Comparison of ENCODE assay signal across 9 mouse cellular contexts in the genomic region with DNA sequence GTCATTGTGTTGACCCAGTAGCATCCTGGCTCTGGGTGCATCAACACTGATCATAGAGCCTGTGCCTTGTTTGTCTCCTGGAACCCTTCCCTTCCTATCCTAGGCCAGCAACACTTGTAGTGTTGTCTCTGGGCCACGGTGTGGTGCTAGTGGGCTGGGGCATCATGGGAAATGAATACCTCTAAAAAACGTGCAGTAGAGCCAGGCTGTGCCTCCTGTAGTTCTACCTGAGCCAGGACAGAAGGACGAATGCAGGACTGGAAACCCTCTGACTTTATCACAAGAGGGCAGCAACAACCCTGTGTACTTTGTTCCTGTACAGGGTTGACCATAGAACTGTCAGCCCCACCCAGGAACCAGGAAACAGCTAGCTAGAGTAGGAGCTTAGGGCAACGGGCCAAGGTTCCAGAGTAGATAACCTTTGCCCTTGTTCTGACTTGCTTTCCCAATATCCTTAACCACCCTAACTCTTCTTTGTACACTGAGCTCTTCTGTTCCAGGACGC. TPM values are rescaled to one million over a fixed set of nuclear protein-coding genes. Genes with fewer than 3 reads are reported as not detected.
DNase-seq lines count a peak whose midpoint lies in the region; ATAC-seq and TF ChIP-seq lines count a peak whose summit lies in the region.
"Had no signal": no experiment of that assay in that cellular context is flagged by ENCODE, and none has a peak within 500 bp of the region (broad histone marks: within the 10 kb centered on the region; RNA-seq: fewer than 3 reads in every experiment).

No protein-coding gene starts in this region.

- TF ChIP-seq CTCF in thymus, adult 2 months (IDR thresholded peaks at IDR 0.05; ENCODE audit: borderline replicate concordance, control insufficient read depth, extremely low read depth, insufficient read depth, low read length, poor library complexity), result no peak
- TF ChIP-seq CTCF in bone marrow, adult 2 months (IDR thresholded peaks at IDR 0.05; ENCODE audit: control insufficient read depth, insufficient read depth, low read length), result peak; percentile 60

- H3K4me3 ChIP-seq in thymus, adult 2 months (ENCODE audit: control insufficient read depth, insufficient read depth, low read length), result no peak overlapping the region
- H3K4me3 ChIP-seq in bone marrow, adult 2 months (replicated peaks; ENCODE audit: control insufficient read depth, low read depth, low read length), result no peak overlapping the region
- H3K4me3 ChIP-seq: midbrain, embryonic 12.5 days had no signal

- no peaks in the 10 kb centered on the region for H3K27me3 ChIP-seq in thymus, adult 2 months (ENCODE audit: control insufficient read depth, insufficient read depth, low read length)
- H3K27me3 ChIP-seq: midbrain, embryonic 12.5 days had no signal

- H3K36me3 ChIP-seq in thymus, adult 2 months (ENCODE audit: control insufficient read depth, insufficient read depth, low read length), result no peaks in the 10 kb centered on the region
- H3K36me3 ChIP-seq: midbrain, embryonic 12.5 days had no signal

- peak; percentile 20 for DNase-seq in thymus, adult 2 months
- no peak for DNase-seq in thymus, postnatal 0 days (ENCODE audit: low spot score)
- DNase-seq in kidney, adult 9 months, result peak; percentile 87
- peak; percentile 68 to 78 for DNase-seq in lung, postnatal 4 days
- no peak for DNase-seq in frontal cortex, postnatal 10 days (ENCODE audit: low spot score in 2 of 2)
- DNase-seq in frontal cortex, adult 2 months (ENCODE audit: extremely low spot score in 1 of 2, low spot score in 1 of 2), result no peak

- no peak overlapping the region for H3K27ac ChIP-seq in thymus, adult 2 months (ENCODE audit: control insufficient read depth, insufficient read depth, low read length)
- H3K27ac ChIP-seq in bone marrow, adult 2 months (ENCODE audit: control insufficient read depth, insufficient read depth, low read depth, low read length, poor library complexity), result no peak overlapping the region
- H3K27ac ChIP-seq: midbrain, embryonic 12.5 days had no signal

- H3K4me1 ChIP-seq in thymus, adult 2 months (replicated peaks; ENCODE audit: control insufficient read depth, insufficient read depth, low read length), result no peaks in the 10 kb centered on the region
- peaks cover 2% of the 10 kb centered on the region; the same call in 1 of the 2 replicates for H3K4me1 ChIP-seq in bone marrow, adult 2 months (ENCODE audit: control insufficient read depth, insufficient read depth, low read length)
- H3K4me1 ChIP-seq: midbrain, embryonic 12.5 days had no signal

- no peak for TF ChIP-seq POLR2A in thymus, adult 2 months (IDR thresholded peaks at IDR 0.05; ENCODE audit: control insufficient read depth, extremely low read depth, insufficient read depth, low read length, poor library complexity)
- TF ChIP-seq POLR2A in bone marrow, adult 2 months (IDR thresholded peaks at IDR 0.05; ENCODE audit: borderline replicate concordance, control insufficient read depth, low read depth, low read length), result no peak

- 48% methylated on average over 5 of the region's 5 CpGs for WGBS in thymus, adult 2 months
- WGBS in bone marrow, adult 2 months, result 33% methylated on average over 5 of the region's 5 CpGs

- no peak for ATAC-seq in frontal cortex, adult (ENCODE audit: low TSS enrichment)

RNA-seq across cellular contexts. Expression of a gene that starts 41.2 kb away (rescaled TPM):
- 3.8 and 5.5 TPM in 2 replicates for polyA plus RNA-seq in thymus, adult 2 months (2012; rRNA removed)
- 7.3 and 8.3 TPM in 2 replicates for polyA plus RNA-seq in thymus, postnatal 0 days (2015; fragmentation: Nextera tagmentation; extraction: Ambion mirVana)
- polyA plus RNA-seq in bone marrow, adult 2 months (2011; ENCODE audit: insufficient read depth, insufficient read length, low replicate concordance, missing spikeins), result 1.4 and 1.6 TPM in 2 replicates
- polyA plus RNA-seq in frontal cortex, adult 2 months (2012; rRNA removed), result 18.8 and 23.2 TPM in 2 replicates

Comparison
In these comparisons a context has a peak if more than half of its experiments do, and no peak if none do; other contexts are left out.
1. DNase-seq: peak in thymus, adult 2 months (single experiment), kidney, adult 9 months (single experiment) and lung, postnatal 4 days (2 of 2); none in thymus, postnatal 0 days (single experiment), frontal cortex, postnatal 10 days (0 of 2) and frontal cortex, adult 2 months (0 of 2).